Mouse (Mus musculus): Measurements from ENCODE around the gene Hist1h2bg. TPM values are rescaled to one million over a fixed set of nuclear protein-coding genes. Genes with fewer than 3 reads are reported as not detected.

The Hist1h2bg gene
- 2.5 and 3.1 TPM in 2 replicates for polyA plus RNA-seq (2015; fragmentation: Nextera tagmentation; extraction: Ambion mirVana)

- H3K4me2 ChIP-seq: peak within 1 kb of the TSS; percentile 58
- WGBS: 0% methylated on average over 18 of the region's 18 CpGs
- no peaks in the 10 kb centered on the region for H3K36me3 ChIP-seq
- H3K27ac ChIP-seq (replicated peaks): peak within 1 kb of the TSS; percentile 96
- H3K27me3 ChIP-seq: no peaks in the 10 kb centered on the region
- H3K4me3 ChIP-seq: peak within 1 kb of the TSS; percentile 44
- peak; percentile 96 for ATAC-seq (ENCODE audit: low FRiP score, low read depth)
- H3K9me3 ChIP-seq: no peaks in the 10 kb centered on the region
- H3K4me1 ChIP-seq (replicated peaks): peaks cover 32% of the 10 kb centered on the region
- peak within 1 kb of the TSS; percentile 50 for H3K9ac ChIP-seq
Observed at GRCm38 (mm10) chr13:23571022-23571503, at the start of gene Hist1h2bg, which contains the start of gene Hist1h2ae. Gene Hist1h2bg, plus strand, starts transcription at chr13:23571396. Gene Hist1h2ae, minus strand, starts transcription at chr13:23571220.

- no peak overlapping the region for H3K9ac ChIP-seq
- H3K4me3 ChIP-seq: 0 out of 2 replicates have a peak overlapping the region, but pooled peaks have one; percentile 8
- H3K27me3 ChIP-seq: no peaks in the 10 kb centered on the region
- no peaks in the 10 kb centered on the region for H3K36me3 ChIP-seq
- H3K4me2 ChIP-seq: peak overlapping the region; percentile 43
- no peaks in the 10 kb centered on the region for H3K9me3 ChIP-seq
- no peak overlapping the region for H3K27ac ChIP-seq (replicated peaks)
- no peak for ATAC-seq (ENCODE audit: low FRiP score, low read depth)
- WGBS: 1% methylated on average over 14 of the region's 14 CpGs
- peaks cover 16% of the 10 kb centered on the region for H3K4me1 ChIP-seq (replicated peaks)
Observed at GRCm38 (mm10) chr13:23521703-23522102, 49.5 kb upstream of the Hist1h2bg start.

- no peaks in the 10 kb centered on the region for H3K36me3 ChIP-seq
- no peaks in the 10 kb centered on the region for H3K9me3 ChIP-seq
- no peak overlapping the region for H3K9ac ChIP-seq
- H3K27ac ChIP-seq (replicated peaks): no peak overlapping the region
- H3K27me3 ChIP-seq: no peaks in the 10 kb centered on the region
- peaks cover 20% of the 10 kb centered on the region for H3K4me1 ChIP-seq (replicated peaks)
- no peak overlapping the region for H3K4me2 ChIP-seq
- no peak for ATAC-seq (ENCODE audit: low FRiP score, low read depth)
- H3K4me3 ChIP-seq: no peak overlapping the region
- 47% methylated on average over 5 of the region's 5 CpGs for WGBS
Observed at GRCm38 (mm10) chr13:23523976-23524375, 47.2 kb upstream of the Hist1h2bg start.

GRCm38 (mm10) chr13:23524654-23525053, 46.5 kb upstream of the Hist1h2bg start:
- H3K9me3 ChIP-seq: no peaks in the 10 kb centered on the region
- no peak overlapping the region for H3K4me3 ChIP-seq
- H3K36me3 ChIP-seq: no peaks in the 10 kb centered on the region
- no peak overlapping the region for H3K27ac ChIP-seq (replicated peaks)
- ATAC-seq (ENCODE audit: low FRiP score, low read depth): no peak
- peaks cover 21% of the 10 kb centered on the region for H3K4me1 ChIP-seq (replicated peaks)
- no peaks in the 10 kb centered on the region for H3K27me3 ChIP-seq
- H3K9ac ChIP-seq: no peak overlapping the region
- peak overlapping the region; percentile 23 for H3K4me2 ChIP-seq
- WGBS: 9% methylated on average over 5 of the region's 5 CpGs

GRCm38 (mm10) chr13:23525901-23526300, 45.3 kb upstream of the Hist1h2bg start:
- Histone ChIP-seq H3K36me3 (no peaks in the 10 kb centered on the region), H3K4me2 (peak overlapping the region; percentile 57)
- 2% methylated on average over 10 of the region's 10 CpGs for WGBS

GRCm38 (mm10) chr13:23526312-23526711, 44.9 kb upstream of the Hist1h2bg start:
- Histone ChIP-seq H3K27ac (replicated peaks) (peak overlapping the region; percentile 79), H3K4me2 (peak overlapping the region; percentile 57), H3K9ac (peak overlapping the region; percentile 42), H3K36me3 (no peaks in the 10 kb centered on the region), H3K9me3 (no peaks in the 10 kb centered on the region), H3K27me3 (no peaks in the 10 kb centered on the region), H3K4me3 (peak overlapping the region; percentile 52), H3K4me1 (replicated peaks) (peaks cover 24% of the 10 kb centered on the region)
- ATAC-seq (ENCODE audit: low FRiP score, low read depth): peak; percentile 62
- WGBS: under 1% methylated on average over 17 of the region's 17 CpGs

More at GRCm38 (mm10) chr13:23525901-23526300, 45.3 kb upstream of the Hist1h2bg start:
- no peak for ATAC-seq (ENCODE audit: low FRiP score, low read depth)
- no peaks in the 10 kb centered on the region for H3K27me3 ChIP-seq
- no peak overlapping the region for H3K27ac ChIP-seq (replicated peaks)
- no peaks in the 10 kb centered on the region for H3K9me3 ChIP-seq
- no peak overlapping the region for H3K9ac ChIP-seq
- peaks cover 24% of the 10 kb centered on the region for H3K4me1 ChIP-seq (replicated peaks)
- peak overlapping the region; percentile 52 for H3K4me3 ChIP-seq

- H3K4me3 ChIP-seq: no peak overlapping the region
- ATAC-seq (ENCODE audit: low FRiP score, low read depth): no peak
- peaks cover 41% of the 10 kb centered on the region for H3K4me1 ChIP-seq (replicated peaks)
- H3K36me3 ChIP-seq: no peaks in the 10 kb centered on the region
- no peak overlapping the region for H3K4me2 ChIP-seq
- no peak overlapping the region for H3K9ac ChIP-seq
- 57% methylated on average over 5 of the region's 5 CpGs for WGBS
- no peak overlapping the region for H3K27ac ChIP-seq (replicated peaks)
- no peaks in the 10 kb centered on the region for H3K27me3 ChIP-seq
- H3K9me3 ChIP-seq: no peaks in the 10 kb centered on the region
Observed at GRCm38 (mm10) chr13:23529005-23529404, 42.2 kb upstream of the Hist1h2bg start.

GRCm38 (mm10) chr13:23529480-23530165, 41.6 kb upstream of the Hist1h2bg start:
- peak overlapping the region; percentile 62 for H3K9ac ChIP-seq
- WGBS: 33% methylated on average over 2 of the region's 2 CpGs
- H3K27me3 ChIP-seq: no peaks in the 10 kb centered on the region
- H3K9me3 ChIP-seq: no peaks in the 10 kb centered on the region
- H3K36me3 ChIP-seq: no peaks in the 10 kb centered on the region
- peak overlapping the region; percentile 89 for H3K4me2 ChIP-seq
- H3K4me3 ChIP-seq: peak overlapping the region; percentile 52
- peak overlapping the region; percentile 96 for H3K27ac ChIP-seq (replicated peaks)
- H3K4me1 ChIP-seq (replicated peaks): peaks cover 48% of the 10 kb centered on the region
- no peak for ATAC-seq (ENCODE audit: low FRiP score, low read depth)

- Histone ChIP-seq H3K9me3 (no peaks in the 10 kb centered on the region), H3K4me2 (peak overlapping the region; percentile 89), H3K27me3 (no peaks in the 10 kb centered on the region), H3K4me1 (replicated peaks) (peaks cover 51% of the 10 kb centered on the region), H3K4me3 (peak overlapping the region; percentile 52), H3K9ac (peak overlapping the region; percentile 62), H3K27ac (replicated peaks) (peak overlapping the region; percentile 96), H3K36me3 (no peaks in the 10 kb centered on the region)
- ATAC-seq (ENCODE audit: low FRiP score, low read depth): no peak
- WGBS: under 1% methylated on average over 20 of the region's 20 CpGs
Observed at GRCm38 (mm10) chr13:23530181-23530900, 40.9 kb upstream of the Hist1h2bg start.

GRCm38 (mm10) chr13:23530901-23531875, 40.0 kb upstream of the Hist1h2bg start, which contains the start of gene Hist1h4h:
Gene Hist1h4h, plus strand, starts transcription at chr13:23531050.
- peak within 1 kb of the TSS; percentile 62 for H3K9ac ChIP-seq
- peak within 1 kb of the TSS; percentile 96 for H3K27ac ChIP-seq (replicated peaks)
- peaks cover 48% of the 10 kb centered on the region for H3K4me1 ChIP-seq (replicated peaks)
- no peaks in the 10 kb centered on the region for H3K27me3 ChIP-seq
- peak; percentile 85 for ATAC-seq (ENCODE audit: low FRiP score, low read depth)
- H3K4me3 ChIP-seq: peak within 1 kb of the TSS; percentile 52
- under 1% methylated on average over 60 of the region's 70 CpGs for WGBS
- no peaks in the 10 kb centered on the region for H3K36me3 ChIP-seq
- H3K4me2 ChIP-seq: peak within 1 kb of the TSS; percentile 89
- H3K9me3 ChIP-seq: no peaks in the 10 kb centered on the region
